Mouse (Mus musculus): Measurements from ENCODE around the gene Gpx2.

DNA sequence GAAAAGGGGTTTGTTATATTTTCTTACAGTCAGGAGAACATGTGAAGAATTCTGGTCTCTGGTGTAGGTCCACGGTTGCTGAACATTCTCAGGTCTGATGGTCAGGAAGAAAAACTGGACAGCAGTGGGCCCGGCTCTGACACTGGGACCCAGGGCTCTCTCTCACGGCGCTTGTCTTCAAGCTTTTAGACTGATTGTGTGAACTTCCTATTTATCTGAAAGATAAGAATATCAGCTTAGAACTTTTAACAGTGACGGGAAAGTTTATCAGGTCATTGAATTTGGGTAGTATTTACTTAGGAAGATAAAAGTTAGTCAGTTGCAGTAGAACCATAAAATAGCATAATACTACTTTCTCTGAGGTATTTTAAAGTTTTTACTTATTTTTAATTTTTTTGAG is 18.5 kb downstream of the Gpx2 start:
- TF ChIP-seq CTCF (IDR thresholded peaks at IDR 0.05; ENCODE audit: borderline replicate concordance, control insufficient read depth, extremely low read depth, insufficient read depth, low read length, poor library complexity), result no peak
- no peak for TF ChIP-seq POLR2A (IDR thresholded peaks at IDR 0.05; ENCODE audit: control insufficient read depth, extremely low read depth, insufficient read depth, low read length, poor library complexity)

Measured in thymus, adult 2 months (tissue).